Mouse (Mus musculus): ENCODE measurements around the gene Pgm5. TPM values are rescaled to one million over a fixed set of nuclear protein-coding genes. Genes with fewer than 3 reads are reported as not detected.
"Not testable (repeated sequence)": the region's sequence is repeated elsewhere in the genome, so short reads cannot be mapped to it uniquely, and the experiment has no call there.

Pgm5 gene
- polyA plus RNA-seq, 1 experiment from 2014 or later = 0.66 TPM

DNA sequence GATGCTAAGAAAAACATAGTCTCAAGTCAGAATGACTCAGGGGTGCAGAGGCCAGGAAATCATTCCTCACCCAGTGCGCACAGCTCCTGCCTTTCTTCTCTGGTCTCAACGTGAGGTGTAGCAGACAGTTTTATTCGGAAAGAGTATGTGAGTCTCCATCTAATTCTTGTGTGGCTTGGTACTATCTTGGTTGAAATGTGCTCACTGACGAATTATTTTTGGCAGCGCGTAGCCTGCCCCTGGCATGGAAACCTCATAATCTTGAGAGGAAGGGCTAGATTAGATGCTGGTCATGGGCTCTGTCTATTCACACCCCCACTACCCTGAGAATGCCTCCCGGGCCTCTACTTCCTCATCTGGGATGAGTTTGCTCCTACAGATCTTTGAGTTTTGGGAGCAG lies 153.6 kb downstream of the Pgm5 start:
- Histone ChIP-seq H3K4me3 (no peak overlapping the region), H3K27me3 (no peaks in the 10 kb centered on the region), H3K27ac (replicated peaks) (no peak overlapping the region), H3K9me3 (no peaks in the 10 kb centered on the region), H3K4me1 (replicated peaks) (no peaks in the 10 kb centered on the region), H3K9ac (no peak overlapping the region), H3K36me3 (no peaks in the 10 kb centered on the region), H3K4me2 (no peak overlapping the region)
- WGBS = 89% methylated on average over 7 of the region's 7 CpGs
- ATAC-seq (ENCODE audit: low read depth) = no peak

DNA sequence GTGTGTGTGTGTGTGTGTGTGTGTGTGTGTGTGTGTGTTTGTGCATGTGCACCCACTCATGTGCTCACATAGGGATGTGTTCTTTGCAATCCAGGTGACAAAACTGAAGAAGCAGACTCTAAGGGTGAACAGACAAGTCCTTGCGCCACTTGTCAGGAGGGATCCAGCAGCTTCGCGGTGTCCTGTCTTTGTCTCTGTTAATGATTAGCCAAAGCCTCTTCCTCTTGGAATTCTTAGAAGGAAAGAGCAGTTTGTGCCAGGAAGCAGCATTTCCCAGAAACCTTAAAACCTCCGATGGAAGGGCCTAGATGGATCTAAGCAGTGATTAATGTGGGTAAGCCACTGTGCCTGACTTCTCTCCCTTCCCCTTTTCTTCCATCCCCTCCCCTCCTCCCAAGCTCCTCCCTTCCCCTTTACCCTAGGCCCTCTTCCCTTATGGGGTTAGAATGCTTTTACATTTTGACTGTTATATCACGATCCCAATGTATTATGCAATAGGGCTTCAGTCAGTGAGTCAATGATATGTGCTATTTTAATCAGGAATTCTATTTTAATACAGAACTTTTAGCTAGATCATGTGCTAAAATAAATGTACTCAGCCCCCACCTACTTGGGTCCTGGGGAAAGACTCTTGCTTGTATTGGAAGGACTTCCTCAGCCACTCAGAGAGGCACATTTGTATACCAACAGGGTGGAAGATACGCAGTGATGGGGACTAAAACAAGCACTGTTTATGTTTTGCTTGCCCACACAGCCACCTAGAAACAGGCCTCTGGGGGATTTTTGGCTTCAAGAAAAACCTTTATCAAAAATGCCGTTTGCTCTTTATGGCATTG lies 154.4 kb downstream of the Pgm5 start:
- Histone ChIP-seq H3K4me1 (replicated peaks) (no peaks in the 10 kb centered on the region), H3K4me2 (no peak overlapping the region), H3K4me3 (no peak overlapping the region), H3K9me3 (no peaks in the 10 kb centered on the region), H3K36me3 (no peaks in the 10 kb centered on the region), H3K9ac (no peak overlapping the region), H3K27ac (replicated peaks) (no peak overlapping the region), H3K27me3 (no peaks in the 10 kb centered on the region)
- ATAC-seq (ENCODE audit: low read depth) = no peak
- WGBS = 58% methylated on average over 7 of the region's 7 CpGs

DNA sequence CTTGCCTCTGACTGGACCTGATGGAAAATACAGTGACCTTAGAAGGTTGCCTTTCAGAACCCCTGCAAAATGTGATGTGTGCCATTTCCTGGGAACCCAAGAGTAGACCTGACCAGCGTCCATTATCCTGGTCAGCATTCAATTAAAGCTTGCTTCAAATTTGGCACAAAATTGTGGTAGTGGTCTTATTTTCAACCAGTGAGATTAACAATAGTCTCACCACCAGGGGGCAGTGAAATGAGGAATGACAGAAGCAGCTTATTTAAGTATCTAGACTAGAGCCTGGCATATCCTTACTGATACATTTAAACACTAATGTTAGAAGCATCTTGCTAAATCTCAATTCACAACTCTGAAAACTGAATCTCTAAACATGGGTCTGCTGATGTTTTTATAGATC lies 156.3 kb downstream of the Pgm5 start:
- ATAC-seq (ENCODE audit: low read depth) = no peak
- Histone ChIP-seq H3K36me3 (no peaks in the 10 kb centered on the region), H3K9me3 (no peaks in the 10 kb centered on the region), H3K27me3 (0 out of 2 replicates have a peak, but pooled peaks cover 3% of the 10 kb centered on the region), H3K4me2 (no peak overlapping the region), H3K27ac (replicated peaks) (no peak overlapping the region), H3K4me3 (no peak overlapping the region), H3K9ac (no peak overlapping the region), H3K4me1 (replicated peaks) (no peaks in the 10 kb centered on the region)
- 63% methylated on average over 1 of the region's 1 CpGs for WGBS

DNA sequence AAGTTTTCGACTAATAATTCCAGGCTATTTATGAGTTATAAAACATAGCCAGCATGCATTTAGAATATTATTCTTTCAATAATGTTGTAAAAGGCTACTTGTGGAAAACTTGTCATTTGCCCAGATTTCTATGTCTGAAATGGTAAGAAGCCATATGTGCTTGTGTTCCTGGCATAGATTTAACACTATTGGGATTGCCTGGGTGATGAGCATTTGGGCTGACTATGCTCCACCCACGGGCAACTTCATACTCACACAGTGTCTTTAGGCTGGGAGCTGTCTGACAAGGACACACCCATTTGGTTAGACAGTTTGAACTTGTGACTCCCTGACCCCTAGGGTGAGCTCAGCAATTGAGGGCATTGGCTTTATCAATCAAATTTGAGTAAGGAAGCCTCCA lies 157.3 kb downstream of the Pgm5 start:
- H3K36me3 ChIP-seq = no peaks in the 10 kb centered on the region
- no peaks in the 10 kb centered on the region for H3K9me3 ChIP-seq
- no peak overlapping the region for H3K27ac ChIP-seq (replicated peaks)
- H3K4me3 ChIP-seq = no peak overlapping the region
- WGBS = 84% methylated on average over 2 of the region's 2 CpGs
- H3K9ac ChIP-seq = no peak overlapping the region
- no peaks in the 10 kb centered on the region for H3K4me1 ChIP-seq (replicated peaks)
- no peak overlapping the region for H3K4me2 ChIP-seq
- 0 out of 2 replicates have a peak, but pooled peaks cover 3% of the 10 kb centered on the region for H3K27me3 ChIP-seq
- no peak for ATAC-seq (ENCODE audit: low read depth)

DNA sequence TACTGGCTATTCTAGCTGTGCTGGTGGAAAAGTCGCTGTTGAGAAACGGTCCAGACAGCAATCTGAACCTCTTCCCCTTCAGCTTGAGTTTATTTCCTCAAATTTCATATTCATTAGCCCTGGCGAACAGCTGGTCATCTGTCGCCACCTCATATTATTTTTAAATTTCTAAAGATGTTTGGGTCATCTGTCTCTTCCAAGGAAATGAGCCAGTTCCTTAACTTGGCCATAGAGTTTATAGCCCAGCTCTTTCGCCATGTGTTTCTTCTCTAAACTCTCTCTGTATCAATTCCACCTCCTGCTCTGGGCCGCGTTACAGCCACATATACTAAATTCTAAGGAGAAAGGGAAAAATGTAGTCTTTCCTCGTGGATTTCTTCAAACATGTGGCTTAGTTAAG lies 158.0 kb downstream of the Pgm5 start:
- Histone ChIP-seq H3K36me3 (no peaks in the 10 kb centered on the region), H3K4me3 (no peak overlapping the region), H3K9ac (no peak overlapping the region), H3K27ac (replicated peaks) (no peak overlapping the region), H3K27me3 (0 out of 2 replicates have a peak, but pooled peaks cover 3% of the 10 kb centered on the region), H3K4me1 (replicated peaks) (0 out of 2 replicates have a peak, but pooled peaks cover 3% of the 10 kb centered on the region), H3K4me2 (no peak overlapping the region), H3K9me3 (no peaks in the 10 kb centered on the region)
- WGBS = 71% methylated on average over 8 of the region's 8 CpGs
- no peak for ATAC-seq (ENCODE audit: low read depth)

DNA sequence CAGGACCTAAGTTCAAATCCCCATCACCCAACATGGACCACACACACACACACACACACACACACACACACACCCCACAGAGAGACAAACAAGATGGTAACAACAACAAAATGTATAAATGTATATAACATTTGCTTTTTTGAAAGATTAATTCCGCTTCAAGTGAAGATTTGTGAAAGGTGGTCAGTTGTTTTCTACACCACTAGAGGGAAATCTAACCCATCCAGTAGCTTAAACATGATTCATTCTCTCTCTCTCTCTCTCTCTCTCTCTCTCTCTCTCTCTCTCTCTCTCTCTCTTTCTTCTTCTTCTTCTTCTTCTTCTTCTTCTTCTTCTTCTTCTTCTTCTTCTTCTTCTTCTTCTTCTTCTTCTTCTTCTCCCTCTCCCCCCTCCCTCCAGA lies 158.5 kb downstream of the Pgm5 start:
- H3K27ac ChIP-seq (replicated peaks); H3K9ac ChIP-seq; ATAC-seq (ENCODE audit: low read depth); H3K4me3 ChIP-seq; H3K9me3 ChIP-seq; H3K4me1 ChIP-seq (replicated peaks); H3K27me3 ChIP-seq; H3K4me2 ChIP-seq; H3K36me3 ChIP-seq: not testable (repeated sequence)
- 71% methylated on average over 1 of the region's 1 CpGs for WGBS

DNA sequence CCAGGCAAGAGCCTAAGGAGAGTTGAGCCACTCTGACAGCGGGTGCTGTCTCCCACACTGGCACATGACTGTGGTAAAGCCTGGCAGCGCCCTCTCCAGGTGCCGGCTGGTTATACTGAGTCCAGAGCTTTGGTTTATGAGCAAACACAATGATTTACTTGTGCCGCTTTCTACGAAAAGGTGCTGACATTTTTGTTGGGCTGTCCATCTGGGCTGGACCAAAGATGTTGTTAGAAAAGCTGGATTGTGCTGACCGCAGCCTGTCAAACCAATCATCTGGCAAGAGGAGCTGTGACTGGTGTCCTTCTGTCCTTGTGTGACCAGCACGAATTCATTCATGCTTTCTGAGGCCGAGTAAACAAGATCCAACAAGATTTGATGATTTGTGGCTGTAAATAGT lies 159.9 kb downstream of the Pgm5 start:
- Histone ChIP-seq H3K27me3 (0 out of 2 replicates have a peak, but pooled peaks cover 3% of the 10 kb centered on the region), H3K9ac (no peak overlapping the region), H3K4me2 (no peak overlapping the region), H3K4me3 (no peak overlapping the region), H3K36me3 (no peaks in the 10 kb centered on the region), H3K9me3 (no peaks in the 10 kb centered on the region), H3K4me1 (replicated peaks) (0 out of 2 replicates have a peak, but pooled peaks cover 3% of the 10 kb centered on the region), H3K27ac (replicated peaks) (no peak overlapping the region)
- ATAC-seq (ENCODE audit: low read depth) = no peak
- WGBS = 66% methylated on average over 8 of the region's 8 CpGs

DNA sequence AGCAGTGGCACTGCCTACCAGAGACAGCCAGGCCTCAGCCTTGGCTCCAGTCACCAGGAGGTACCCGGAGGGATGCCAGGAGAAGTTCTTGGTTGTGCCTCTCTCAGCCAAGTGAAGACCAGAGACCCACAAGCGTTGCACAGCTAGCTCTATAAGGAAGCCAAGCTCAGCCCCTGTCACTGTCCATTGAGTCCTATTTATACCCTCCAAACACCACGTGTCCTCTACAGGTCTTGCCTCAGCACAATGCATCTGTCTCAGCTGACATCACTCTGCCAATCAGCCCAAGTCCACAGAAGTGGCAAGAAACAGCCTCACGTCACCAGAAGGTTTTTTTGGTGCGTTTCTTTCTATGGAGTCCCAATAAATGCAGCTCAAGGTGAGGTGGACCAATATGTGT lies 161.0 kb downstream of the Pgm5 start:
- 87% methylated on average over 5 of the region's 5 CpGs for WGBS
- no peak overlapping the region for H3K4me2 ChIP-seq
- ATAC-seq (ENCODE audit: low read depth) = no peak

DNA sequence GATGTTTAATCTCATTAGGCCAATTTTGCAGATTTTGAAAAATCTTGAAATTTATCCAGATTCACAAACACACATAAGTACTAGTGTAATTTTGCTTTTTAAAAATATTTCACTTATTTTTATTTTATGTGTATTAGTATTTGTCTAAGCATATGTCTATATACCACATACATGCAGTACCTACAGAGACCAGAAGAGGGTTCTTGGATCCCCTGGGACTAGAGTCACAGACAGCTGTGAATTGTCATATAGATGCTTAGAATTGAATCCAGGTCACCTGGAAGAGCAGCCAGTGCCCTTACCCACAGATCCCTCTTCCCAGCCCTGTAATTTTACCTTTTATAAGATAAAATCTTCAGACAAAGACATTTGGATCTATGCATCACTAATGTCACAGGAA lies 161.7 kb downstream of the Pgm5 start:
- no peak for ATAC-seq (ENCODE audit: low read depth)

More for the DNA sequence above, 161.0 kb downstream of the Pgm5 start:
- Histone ChIP-seq H3K27ac (replicated peaks) (no peak overlapping the region), H3K9me3 (no peaks in the 10 kb centered on the region), H3K27me3 (0 out of 2 replicates have a peak, but pooled peaks cover 3% of the 10 kb centered on the region), H3K4me1 (replicated peaks) (0 out of 2 replicates have a peak, but pooled peaks cover 3% of the 10 kb centered on the region), H3K9ac (no peak overlapping the region), H3K4me3 (no peak overlapping the region), H3K36me3 (no peaks in the 10 kb centered on the region)

DNA sequence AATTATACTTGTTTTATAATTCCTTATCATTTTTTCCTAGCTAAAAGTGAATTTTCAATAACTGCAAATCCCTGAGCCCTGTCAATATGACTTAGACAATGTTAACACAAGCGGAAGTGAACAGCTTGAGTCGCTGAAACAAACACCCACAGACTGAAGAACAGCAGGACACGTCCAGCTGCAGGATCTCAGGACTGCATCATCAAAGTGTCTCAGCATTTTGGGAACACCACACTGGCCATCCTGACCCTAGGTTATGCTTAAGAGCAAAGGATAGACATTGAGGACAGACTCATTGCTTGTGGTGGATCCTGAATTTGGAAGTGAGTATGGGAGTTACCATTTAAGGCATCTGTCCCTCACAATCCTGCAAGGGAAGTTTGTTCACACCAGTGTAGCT lies 162.5 kb downstream of the Pgm5 start:
- Histone ChIP-seq H3K4me1 (replicated peaks) (0 out of 2 replicates have a peak, but pooled peaks cover 3% of the 10 kb centered on the region), H3K27me3 (0 out of 2 replicates have a peak, but pooled peaks cover 3% of the 10 kb centered on the region), H3K9me3 (no peaks in the 10 kb centered on the region), H3K4me3 (no peak overlapping the region), H3K36me3 (no peaks in the 10 kb centered on the region), H3K9ac (no peak overlapping the region), H3K4me2 (no peak overlapping the region), H3K27ac (replicated peaks) (no peak overlapping the region)
- ATAC-seq (ENCODE audit: low read depth) = no peak
- 75% methylated on average over 3 of the region's 3 CpGs for WGBS

More for the DNA sequence above, 161.7 kb downstream of the Pgm5 start:
- Histone ChIP-seq H3K9ac (no peak overlapping the region), H3K27ac (replicated peaks) (no peak overlapping the region), H3K4me2 (no peak overlapping the region), H3K36me3 (no peaks in the 10 kb centered on the region), H3K9me3 (no peaks in the 10 kb centered on the region), H3K4me3 (no peak overlapping the region), H3K27me3 (0 out of 2 replicates have a peak, but pooled peaks cover 3% of the 10 kb centered on the region), H3K4me1 (replicated peaks) (0 out of 2 replicates have a peak, but pooled peaks cover 3% of the 10 kb centered on the region)

DNA sequence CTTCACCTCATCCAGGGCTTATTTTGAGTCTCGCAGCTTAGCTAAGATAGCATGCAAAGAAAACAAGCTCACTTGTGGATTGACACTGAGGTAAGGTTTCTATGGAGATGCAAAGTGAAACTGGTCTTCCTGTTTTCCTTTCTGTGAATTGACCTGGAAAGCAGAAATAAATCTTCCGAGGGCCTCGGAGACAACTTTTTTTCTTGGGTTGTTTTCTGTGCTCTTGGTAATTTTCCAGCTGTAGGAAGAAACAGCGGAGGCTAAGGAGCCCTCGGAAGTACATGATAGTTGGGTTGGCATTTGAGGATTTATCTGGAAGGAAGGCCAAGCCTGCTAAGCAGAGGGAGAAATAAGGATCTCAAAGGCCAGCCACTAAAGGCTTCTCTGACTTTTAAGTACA lies 163.0 kb downstream of the Pgm5 start:
- H3K9me3 ChIP-seq = no peaks in the 10 kb centered on the region
- H3K4me3 ChIP-seq = no peak overlapping the region
- no peak overlapping the region for H3K9ac ChIP-seq
- H3K4me1 ChIP-seq (replicated peaks) = 0 out of 2 replicates have a peak, but pooled peaks cover 3% of the 10 kb centered on the region
- no peak for ATAC-seq (ENCODE audit: low read depth)
- 42% methylated on average over 5 of the region's 5 CpGs for WGBS
- no peak overlapping the region for H3K4me2 ChIP-seq
- 0 out of 2 replicates have a peak, but pooled peaks cover 3% of the 10 kb centered on the region for H3K27me3 ChIP-seq
- H3K36me3 ChIP-seq = no peaks in the 10 kb centered on the region
- H3K27ac ChIP-seq (replicated peaks) = no peak overlapping the region

DNA sequence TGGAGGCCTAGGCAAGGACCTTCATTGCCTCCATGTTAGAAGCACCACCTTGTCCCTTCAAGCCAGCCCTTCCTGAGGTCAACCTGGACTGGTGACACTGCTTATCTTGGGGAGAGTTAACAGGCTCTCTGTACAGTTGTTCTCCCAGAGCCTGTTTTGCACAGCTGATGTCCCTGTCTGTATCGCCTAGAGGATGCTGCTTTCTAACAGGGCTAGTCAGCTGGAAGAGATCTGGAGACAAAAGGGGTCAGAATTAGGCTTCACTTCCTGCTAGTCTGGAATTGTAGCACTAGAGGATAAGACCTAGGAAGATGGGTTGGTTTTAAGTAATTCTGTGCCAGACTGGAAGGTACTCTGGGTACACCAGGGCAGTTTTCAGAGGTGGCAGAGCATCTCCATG lies 163.7 kb downstream of the Pgm5 start:
- ATAC-seq (ENCODE audit: low read depth) = no peak
- 0 out of 2 replicates have a peak, but pooled peaks cover 3% of the 10 kb centered on the region for H3K27me3 ChIP-seq

More for the DNA sequence above, 163.7 kb downstream of the Pgm5 start:
- Histone ChIP-seq H3K4me2 (no peak overlapping the region), H3K36me3 (no peaks in the 10 kb centered on the region), H3K27ac (replicated peaks) (no peak overlapping the region), H3K9ac (no peak overlapping the region), H3K9me3 (no peaks in the 10 kb centered on the region), H3K4me3 (no peak overlapping the region), H3K4me1 (replicated peaks) (0 out of 2 replicates have a peak, but pooled peaks cover 3% of the 10 kb centered on the region)
- 44% methylated on average over 1 of the region's 1 CpGs for WGBS
